Mouse (Mus musculus) hindbrain, postnatal 0 days (tissue): ENCODE measurements around the gene Wnk2. TPM values are rescaled to one million over a fixed set of nuclear protein-coding genes. Genes with fewer than 3 reads are reported as not detected.

Experiments
- ATAC-seq: fragments of 200-750 bp; cut with Nextera tagmentation; 2 replicates; pipeline ENCODE4 v1.8.0; 2017; ENCODE audit warnings: mild to moderate bottlenecking, moderate TSS enrichment, moderate library complexity
- DNase-seq: peaks from one replicate; pipeline ENCODE4 v3.0.0-alpha.2; 2015; ENCODE audit warnings: low spot score
- H3K27ac ChIP-seq: fragments of 300-500 bp; sonication (generic); 2 replicates; pipeline ENCODE4 v1.5.1; 2014; ENCODE audit warnings: mild to moderate bottlenecking
- H3K27me3 ChIP-seq: fragments of 300-500 bp; sonication (generic); 2 replicates; pipeline ENCODE4 v1.6.1; 2014; ENCODE audit warnings: low read length, mixed read lengths; ENCODE audit not compliant: insufficient read depth
- H3K36me3 ChIP-seq: fragments of 300-500 bp; sonication (generic); 2 replicates; pipeline ENCODE4 v1.6.1; 2014; ENCODE audit warnings: low read length, mixed read lengths; ENCODE audit not compliant: insufficient read depth
- H3K4me1 ChIP-seq: fragments of 300-500 bp; sonication (generic); 2 replicates; pipeline ENCODE4 v1.6.1; 2014; ENCODE audit warnings: antibody characterized with exemption, low read length, mixed read lengths; ENCODE audit not compliant: insufficient read depth
- H3K4me2 ChIP-seq: fragments of 300-500 bp; sonication (generic); 2 replicates; pipeline ENCODE4 v1.6.1; 2014; ENCODE audit warnings: low read depth, mild to moderate bottlenecking, low read length, moderate library complexity, mixed read lengths
- H3K4me3 ChIP-seq: fragments of 300-500 bp; sonication (generic); 2 replicates; pipeline ENCODE4 v1.5.1; 2014; ENCODE audit warnings: low read length
- H3K9ac ChIP-seq: fragments of 300-500 bp; sonication (generic); replicated peaks from 2 replicates; pipeline ENCODE4 v1.6.1; 2014; ENCODE audit warnings: mild to moderate bottlenecking, low read length, moderate library complexity, mixed read lengths
- H3K9me3 ChIP-seq: fragments of 300-500 bp; sonication (generic); 2 replicates; pipeline ENCODE4 v1.6.1; 2016; ENCODE audit warnings: low read length, mixed read lengths
- CTCF ChIP-seq: IDR thresholded peaks from 2 replicates; pipeline ENCODE4 v1.5.1; 2016; ENCODE audit warnings: antibody characterized with exemption, control low read depth, low read depth
- WGBS: fragments of 180-500 bp; shearing (Covaris S2); extraction: QIAGEN DNeasy Blood & Tissue Kit; methylation state at CpG from one replicate; pipeline ENCODE4 v1.1.7; 2014; 5-methylcytosine and 5-hydroxymethylcytosine counted together
- polyA plus RNA-seq: library from polyadenylated mRNA; unstranded; fragments of >200 nt; fragmentation: Nextera tagmentation; extraction: Ambion mirVana; gene quantifications from 2 replicates; pipeline ENCODE4 v1.2.1, GENCODE M21; 2015
- total RNA-seq: library from RNA; depleted of rRNA; stranded (reverse); fragments of >200 nt; gene quantifications from 2 replicates; pipeline ENCODE4 v1.2.3, GENCODE M21; 2014; rRNA removed

Gene Wnk2
- total RNA-seq (63.8 and 68.9 TPM in 2 replicates), polyA plus RNA-seq (14.5 and 15.1 TPM in 2 replicates)

- ATAC-seq (peak; percentile 80), DNase-seq (peak; percentile 88)
- peak within 1 kb of the TSS; percentile 90 for H3K4me2 ChIP-seq
- H3K36me3 ChIP-seq, result no peaks in the 10 kb centered on the region
- peak within 1 kb of the TSS; percentile 87 for H3K27ac ChIP-seq
- H3K27me3 ChIP-seq, result no peaks in the 10 kb centered on the region; the same call in 1 of the 2 replicates
- H3K9ac ChIP-seq, result peak within 1 kb of the TSS; percentile 87
- TF ChIP-seq CTCF, result no peak
- H3K9me3 ChIP-seq, result no peaks in the 10 kb centered on the region
- H3K4me3 ChIP-seq, result peak within 1 kb of the TSS; percentile 82
- 1% methylated on average over 42 of the region's 43 CpGs for WGBS
- peaks cover 31% of the 10 kb centered on the region for H3K4me1 ChIP-seq
Observed at GRCm38 (mm10) chr13:49147858-49148226, at the start of gene Wnk2. Gene Wnk2, minus strand, starts transcription at chr13:49148014.

- no peaks in the 10 kb centered on the region for H3K9me3 ChIP-seq
- no peak overlapping the region for H3K9ac ChIP-seq
- peak; percentile 58 for ATAC-seq
- H3K4me1 ChIP-seq, result no peaks in the 10 kb centered on the region
- H3K4me2 ChIP-seq, result no peak overlapping the region
- H3K27me3 ChIP-seq, result no peaks in the 10 kb centered on the region
- TF ChIP-seq CTCF, result no peak
- no peak overlapping the region for H3K4me3 ChIP-seq
- peaks cover 9% of the 10 kb centered on the region; the same call in 1 of the 2 replicates for H3K36me3 ChIP-seq
- peak; percentile 60 for DNase-seq
- H3K27ac ChIP-seq, result no peak overlapping the region
- WGBS, result 49% methylated on average over 6 of the region's 6 CpGs
Observed at GRCm38 (mm10) chr13:49196766-49197165, 49.0 kb upstream of the Wnk2 start.

GRCm38 (mm10) chr13:49196211-49196610, 48.4 kb upstream of the Wnk2 start:
- ATAC-seq, result no peak
- Histone ChIP-seq H3K4me3 (no peak overlapping the region), H3K9ac (no peak overlapping the region), H3K4me1 (peaks cover 3% of the 10 kb centered on the region; the same call in 1 of the 2 replicates), H3K4me2 (no peak overlapping the region), H3K27me3 (no peaks in the 10 kb centered on the region), H3K9me3 (no peaks in the 10 kb centered on the region), H3K36me3 (peaks cover 9% of the 10 kb centered on the region; the same call in 1 of the 2 replicates), H3K27ac (no peak overlapping the region)
- TF ChIP-seq CTCF, result no peak
- WGBS, result 79% methylated on average over 5 of the region's 5 CpGs
- no peak for DNase-seq

- Histone ChIP-seq H3K27ac (no peak overlapping the region), H3K27me3 (no peaks in the 10 kb centered on the region), H3K4me3 (no peak overlapping the region), H3K9me3 (no peaks in the 10 kb centered on the region), H3K9ac (no peak overlapping the region), H3K4me2 (no peak overlapping the region), H3K4me1 (peaks cover 5% of the 10 kb centered on the region; the same call in 1 of the 2 replicates), H3K36me3 (peaks cover 9% of the 10 kb centered on the region; the same call in 1 of the 2 replicates)
- DNase-seq, result no peak
- TF ChIP-seq CTCF, result no peak
- WGBS, result 95% methylated on average over 7 of the region's 7 CpGs
- ATAC-seq, result no peak
Observed at GRCm38 (mm10) chr13:49195651-49196050, 47.8 kb upstream of the Wnk2 start.

- Histone ChIP-seq H3K4me2 (no peak overlapping the region), H3K9me3 (no peaks in the 10 kb centered on the region), H3K36me3 (peaks cover 9% of the 10 kb centered on the region; the same call in 1 of the 2 replicates), H3K27me3 (no peaks in the 10 kb centered on the region), H3K27ac (no peak overlapping the region), H3K9ac (no peak overlapping the region), H3K4me1 (peaks cover 5% of the 10 kb centered on the region; the same call in 1 of the 2 replicates), H3K4me3 (no peak overlapping the region)
- WGBS, result 95% methylated on average over 13 of the region's 13 CpGs
- no peak for ATAC-seq
- no peak for TF ChIP-seq CTCF
- no peak for DNase-seq
Observed at GRCm38 (mm10) chr13:49194811-49195210, 47.0 kb upstream of the Wnk2 start.

GRCm38 (mm10) chr13:49193650-49194049, 45.8 kb upstream of the Wnk2 start:
- Histone ChIP-seq H3K27ac (no peak overlapping the region), H3K9me3 (no peaks in the 10 kb centered on the region), H3K4me2 (no peak overlapping the region), H3K9ac (no peak overlapping the region), H3K4me1 (peaks cover 6% of the 10 kb centered on the region), H3K36me3 (peaks cover 9% of the 10 kb centered on the region; the same call in 1 of the 2 replicates), H3K4me3 (no peak overlapping the region), H3K27me3 (no peaks in the 10 kb centered on the region)
- ATAC-seq (no peak), DNase-seq (no peak)
- TF ChIP-seq CTCF, result no peak
- 94% methylated on average over 17 of the region's 17 CpGs for WGBS

- ATAC-seq (no peak), DNase-seq (no peak)
- H3K4me2 ChIP-seq, result no peak overlapping the region
- no peaks in the 10 kb centered on the region for H3K9me3 ChIP-seq
- TF ChIP-seq CTCF, result no peak
- H3K36me3 ChIP-seq, result peaks cover 9% of the 10 kb centered on the region; the same call in 1 of the 2 replicates
- no peak overlapping the region for H3K27ac ChIP-seq
- H3K27me3 ChIP-seq, result no peaks in the 10 kb centered on the region
- no peak overlapping the region for H3K9ac ChIP-seq
- no peak overlapping the region for H3K4me3 ChIP-seq
- WGBS, result 63% methylated on average over 16 of the region's 16 CpGs
- H3K4me1 ChIP-seq, result peaks cover 8% of the 10 kb centered on the region
Observed at GRCm38 (mm10) chr13:49192156-49192855, 44.5 kb upstream of the Wnk2 start.
